Mouse (Mus musculus) midbrain, embryonic 12.5 days (tissue): ENCODE measurements at regions not wholly inside any gene's neighbourhood (a gene's known extent, or its start where the extent isn't known, plus 50 kb on each side); places are given as distances from the start of the nearest gene placed in this dataset.

Experiments
- ATAC-seq: fragments of 200-750 bp; cut with Nextera tagmentation; 2 replicates; pipeline ENCODE4 v1.8.0; 2017; ENCODE audit warnings: low read depth, moderate TSS enrichment, moderate library complexity; ENCODE audit not compliant: low FRiP score
- H3K27ac ChIP-seq: fragments of 300-500 bp; sonication (generic); replicated peaks from 2 replicates; pipeline ENCODE4 v1.5.1; 2016; ENCODE audit warnings: mild to moderate bottlenecking
- H3K27me3 ChIP-seq: fragments of 300-500 bp; sonication (generic); 2 replicates; pipeline ENCODE4 v1.6.1; 2016; ENCODE audit warnings: mild to moderate bottlenecking
- H3K36me3 ChIP-seq: fragments of 300-500 bp; sonication (generic); 2 replicates; pipeline ENCODE4 v1.6.1; 2016
- H3K4me1 ChIP-seq: fragments of 300-500 bp; sonication (generic); 2 replicates; pipeline ENCODE4 v1.6.1; 2016
- H3K4me2 ChIP-seq: fragments of 300-500 bp; sonication (generic); replicated peaks from 2 replicates; pipeline ENCODE4 v1.6.1; 2016; ENCODE audit warnings: mild to moderate bottlenecking, moderate library complexity
- H3K4me3 ChIP-seq: fragments of 300-500 bp; sonication (generic); 2 replicates; pipeline ENCODE4 v1.5.1; 2016; ENCODE audit warnings: mild to moderate bottlenecking
- H3K9ac ChIP-seq: fragments of 300-500 bp; sonication (generic); replicated peaks from 2 replicates; pipeline ENCODE4 v1.6.1; 2016; ENCODE audit warnings: mild to moderate bottlenecking, moderate library complexity
- H3K9me3 ChIP-seq: fragments of 300-500 bp; sonication (generic); 2 replicates; pipeline ENCODE4 v1.6.1; 2016; ENCODE audit warnings: mild to moderate bottlenecking
- WGBS: fragments of 180-500 bp; shearing (Covaris S2); methylation state at CpG from one replicate; pipeline ENCODE4 v1.1.7; 2016; 5-methylcytosine and 5-hydroxymethylcytosine counted together

- no peak overlapping the region for H3K4me3 ChIP-seq
- no peak overlapping the region for H3K9ac ChIP-seq
- H3K27ac ChIP-seq: no peak overlapping the region
- ATAC-seq: no peak
- H3K36me3 ChIP-seq: no peaks in the 10 kb centered on the region
- no peaks in the 10 kb centered on the region for H3K9me3 ChIP-seq
- H3K27me3 ChIP-seq: no peaks in the 10 kb centered on the region; the same call in 1 of the 2 replicates
- peaks cover 14% of the 10 kb centered on the region for H3K4me1 ChIP-seq
- 81% methylated on average over 3 of the region's 3 CpGs for WGBS
- H3K4me2 ChIP-seq: no peak overlapping the region
Measured at GRCm38 (mm10) chr12:25165650-25166049, 68.7 kb upstream of the Id2 start.

GRCm38 (mm10) chr12:25164724-25165123 is 67.8 kb upstream of the Id2 start:
- peaks cover 14% of the 10 kb centered on the region for H3K4me1 ChIP-seq
- no peaks in the 10 kb centered on the region for H3K9me3 ChIP-seq
- no peak overlapping the region for H3K4me2 ChIP-seq
- 91% methylated on average over 1 of the region's 1 CpGs for WGBS
- no peak for ATAC-seq
- no peaks in the 10 kb centered on the region; the same call in 1 of the 2 replicates for H3K27me3 ChIP-seq
- H3K36me3 ChIP-seq: no peaks in the 10 kb centered on the region
- H3K27ac ChIP-seq: no peak overlapping the region
- H3K4me3 ChIP-seq: no peak overlapping the region
- no peak overlapping the region for H3K9ac ChIP-seq

DNA sequence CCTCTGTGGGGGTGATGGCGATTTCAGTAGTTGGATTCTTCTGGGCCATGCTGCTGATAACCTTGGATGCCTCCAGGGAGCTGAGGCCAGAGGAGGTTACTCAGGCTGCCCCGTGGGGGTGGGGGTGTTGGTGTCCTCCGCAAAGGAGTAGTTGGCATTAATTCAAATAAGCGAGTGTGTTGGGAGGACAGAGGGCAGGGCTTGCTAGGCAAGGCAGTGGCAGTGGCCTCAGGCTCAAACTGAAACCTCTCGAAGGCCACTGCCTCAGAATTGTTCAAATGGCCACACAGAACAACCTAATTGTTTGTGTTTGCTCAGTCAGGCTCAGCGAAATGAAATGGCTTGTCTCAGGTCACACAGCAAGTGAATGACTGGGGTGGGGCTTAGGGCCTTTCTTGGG is 66.6 kb upstream of the Id2 start:
- Histone ChIP-seq H3K4me1 (peaks cover 14% of the 10 kb centered on the region), H3K9me3 (no peaks in the 10 kb centered on the region)

DNA sequence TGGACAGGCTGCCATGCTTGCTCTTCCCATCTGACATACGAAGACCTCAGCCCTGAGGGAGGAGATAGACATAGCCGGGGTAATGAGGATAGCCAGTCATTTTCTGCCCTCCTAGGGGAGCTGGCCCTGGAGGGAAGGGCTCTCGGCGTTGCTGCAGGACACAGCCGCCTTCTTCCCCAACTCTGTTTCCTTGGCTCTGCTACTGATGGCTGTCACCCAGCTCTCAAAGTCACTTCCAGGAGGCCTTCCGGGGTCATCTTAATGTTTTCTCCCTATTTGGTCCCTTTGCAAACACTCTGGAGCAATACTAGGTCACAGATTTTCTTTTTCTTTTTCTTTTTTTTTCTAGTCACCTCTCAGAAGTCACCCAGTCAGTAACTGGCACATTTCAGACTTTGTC is 65.9 kb upstream of the Id2 start:
- peaks cover 14% of the 10 kb centered on the region for H3K4me1 ChIP-seq
- WGBS: 83% methylated on average over 6 of the region's 6 CpGs

More for the DNA sequence above, 66.6 kb upstream of the Id2 start:
- 23% methylated on average over 6 of the region's 6 CpGs for WGBS
- Histone ChIP-seq H3K27ac (no peak overlapping the region), H3K9ac (no peak overlapping the region), H3K4me2 (no peak overlapping the region), H3K27me3 (no peaks in the 10 kb centered on the region; the same call in 1 of the 2 replicates), H3K36me3 (no peaks in the 10 kb centered on the region), H3K4me3 (no peak overlapping the region)
- no peak for ATAC-seq

DNA sequence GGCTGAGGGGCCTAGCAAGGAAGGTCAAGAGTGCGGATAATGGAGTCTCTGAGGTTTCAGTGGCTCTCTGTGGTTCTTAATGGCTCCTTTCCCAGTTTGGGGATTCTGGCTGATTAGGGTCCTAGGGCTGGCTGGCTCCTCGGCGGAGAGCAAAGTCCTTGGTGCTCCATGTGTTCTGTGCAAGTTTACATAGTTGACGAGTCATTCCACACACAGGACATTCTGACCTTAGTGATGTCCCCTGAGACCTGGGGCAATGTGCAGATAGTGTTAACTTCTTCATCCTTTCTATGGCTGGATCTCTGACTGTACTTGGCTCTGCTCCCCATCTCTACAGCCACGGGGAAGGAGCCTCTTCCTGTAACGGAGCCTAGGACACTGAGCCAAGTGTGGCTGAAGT is 65.0 kb upstream of the Id2 start:
- WGBS: 86% methylated on average over 6 of the region's 6 CpGs
- peaks cover 14% of the 10 kb centered on the region for H3K4me1 ChIP-seq
- no peak overlapping the region for H3K9ac ChIP-seq
- no peak overlapping the region for H3K4me2 ChIP-seq
- no peak overlapping the region for H3K27ac ChIP-seq
- no peaks in the 10 kb centered on the region for H3K9me3 ChIP-seq
- ATAC-seq: no peak
- no peaks in the 10 kb centered on the region; the same call in 1 of the 2 replicates for H3K27me3 ChIP-seq
- H3K4me3 ChIP-seq: no peak overlapping the region
- no peaks in the 10 kb centered on the region for H3K36me3 ChIP-seq

More for the DNA sequence above, 65.9 kb upstream of the Id2 start:
- Histone ChIP-seq H3K4me3 (no peak overlapping the region), H3K36me3 (no peaks in the 10 kb centered on the region), H3K9ac (no peak overlapping the region), H3K9me3 (no peaks in the 10 kb centered on the region), H3K27ac (no peak overlapping the region), H3K27me3 (no peaks in the 10 kb centered on the region; the same call in 1 of the 2 replicates), H3K4me2 (no peak overlapping the region)
- ATAC-seq: no peak

DNA sequence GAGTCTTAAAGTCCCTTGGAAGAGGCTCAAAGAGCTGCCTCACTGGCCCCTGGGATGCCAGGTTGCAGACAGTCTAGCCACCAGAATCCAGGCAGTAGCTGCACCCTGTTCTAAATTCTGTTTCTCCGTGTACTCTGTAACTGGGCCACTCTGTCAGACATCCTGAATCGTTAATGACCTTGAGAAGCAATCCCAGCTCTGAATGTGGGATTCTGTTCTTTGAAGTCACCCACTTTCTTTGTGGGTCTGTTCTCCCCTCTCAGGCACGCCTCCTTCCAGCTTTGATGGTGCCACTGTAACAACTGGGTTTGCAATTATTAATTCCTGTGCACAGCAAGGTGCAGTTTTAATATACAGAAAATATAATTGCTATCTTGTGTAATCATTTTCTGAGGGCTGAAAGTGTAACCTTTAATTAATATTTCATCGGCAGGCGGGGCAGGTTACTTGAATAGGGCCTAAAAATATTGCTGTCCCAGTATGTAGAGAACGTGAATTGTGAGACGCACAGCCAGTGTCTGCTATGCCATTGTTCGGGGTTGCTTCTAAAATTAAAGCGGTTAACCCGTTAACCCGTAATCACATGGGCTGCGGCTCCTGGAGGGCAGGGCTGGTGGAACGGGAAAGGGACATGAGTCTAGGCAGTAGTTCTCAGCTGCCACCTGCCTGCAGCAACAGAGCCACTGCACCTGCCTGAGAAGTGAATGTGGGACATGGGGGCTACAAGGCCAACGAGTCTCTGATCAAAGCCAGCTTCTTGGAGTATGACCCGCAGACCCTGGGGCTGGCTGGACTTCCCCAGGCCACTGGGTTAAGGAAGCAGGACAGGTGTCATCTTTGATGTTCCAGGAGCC is 64.3 kb upstream of the Id2 start:
- no peak overlapping the region for H3K27ac ChIP-seq
- H3K27me3 ChIP-seq: no peaks in the 10 kb centered on the region; the same call in 1 of the 2 replicates
- no peak overlapping the region for H3K9ac ChIP-seq
- no peak overlapping the region for H3K4me2 ChIP-seq
- WGBS: 79% methylated on average over 15 of the region's 15 CpGs
- no peaks in the 10 kb centered on the region for H3K36me3 ChIP-seq
- H3K4me3 ChIP-seq: no peak overlapping the region
- no peaks in the 10 kb centered on the region for H3K9me3 ChIP-seq
- peaks cover 14% of the 10 kb centered on the region for H3K4me1 ChIP-seq
- ATAC-seq: peak; percentile 19; the same call in 1 of the 2 replicates

DNA sequence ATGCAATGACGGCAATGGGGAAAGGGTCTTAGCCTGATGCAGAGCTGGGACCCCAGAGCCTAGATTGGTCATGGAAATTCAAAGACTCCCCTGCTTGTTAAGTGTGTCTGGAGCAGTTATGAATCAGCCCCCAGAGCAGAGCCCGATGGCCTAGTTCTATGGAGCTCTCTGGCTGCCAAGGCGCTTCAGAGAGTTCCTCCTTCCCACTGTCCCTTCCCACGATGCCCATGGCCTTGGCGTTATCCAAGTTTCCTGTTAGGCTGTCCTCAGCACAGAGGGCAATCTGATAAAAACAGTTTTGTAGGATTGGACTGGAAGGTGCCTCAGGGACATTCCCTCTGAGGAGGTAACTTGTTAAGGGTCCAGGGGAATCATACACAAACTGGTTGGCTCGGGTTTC is 62.2 kb upstream of the Id2 start:
- no peak overlapping the region for H3K27ac ChIP-seq
- H3K4me1 ChIP-seq: peaks cover 14% of the 10 kb centered on the region
- no peak for ATAC-seq
- no peak overlapping the region for H3K4me3 ChIP-seq
- H3K4me2 ChIP-seq: no peak overlapping the region
- 94% methylated on average over 6 of the region's 6 CpGs for WGBS
- H3K36me3 ChIP-seq: no peaks in the 10 kb centered on the region
- H3K9ac ChIP-seq: no peak overlapping the region
- no peaks in the 10 kb centered on the region for H3K27me3 ChIP-seq
- no peaks in the 10 kb centered on the region for H3K9me3 ChIP-seq

GRCm38 (mm10) chr12:25157238-25157637 is 60.3 kb upstream of the Id2 start:
- ATAC-seq: no peak
- WGBS: 89% methylated on average over 5 of the region's 5 CpGs

DNA sequence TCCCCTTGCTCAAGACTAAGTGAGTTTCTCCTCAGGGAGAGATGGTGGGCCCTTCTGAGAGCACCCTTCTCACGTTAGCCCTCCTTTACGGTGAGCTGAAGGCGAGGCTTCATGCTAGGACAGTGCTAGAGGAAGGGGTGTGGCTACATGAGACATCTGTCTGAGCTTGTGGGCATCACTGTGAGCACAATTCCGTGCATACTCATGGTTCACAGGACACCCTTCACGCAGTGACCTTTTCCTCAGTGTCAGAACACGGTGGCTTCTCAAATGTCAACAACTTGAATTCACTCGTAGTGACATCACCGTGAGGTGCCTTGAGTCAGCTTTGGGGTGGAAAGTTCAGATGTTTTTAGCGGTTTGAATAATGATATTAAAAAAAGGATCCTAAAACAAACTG is 58.5 kb upstream of the Id2 start:
- no peak overlapping the region for H3K27ac ChIP-seq
- no peak for ATAC-seq
- no peaks in the 10 kb centered on the region for H3K36me3 ChIP-seq
- 79% methylated on average over 9 of the region's 9 CpGs for WGBS
- no peak overlapping the region for H3K4me3 ChIP-seq
- no peaks in the 10 kb centered on the region for H3K27me3 ChIP-seq
- H3K4me2 ChIP-seq: no peak overlapping the region
- H3K9me3 ChIP-seq: no peaks in the 10 kb centered on the region
- no peaks in the 10 kb centered on the region for H3K4me1 ChIP-seq
- no peak overlapping the region for H3K9ac ChIP-seq

More at GRCm38 (mm10) chr12:25157238-25157637, 60.3 kb upstream of the Id2 start:
- Histone ChIP-seq H3K9ac (no peak overlapping the region), H3K36me3 (no peaks in the 10 kb centered on the region), H3K27ac (no peak overlapping the region), H3K4me1 (peaks cover 5% of the 10 kb centered on the region), H3K9me3 (no peaks in the 10 kb centered on the region), H3K4me3 (no peak overlapping the region), H3K27me3 (no peaks in the 10 kb centered on the region), H3K4me2 (no peak overlapping the region)

- H3K27ac ChIP-seq: no peak overlapping the region
- H3K27me3 ChIP-seq: peaks cover 6% of the 10 kb centered on the region; the same call in 1 of the 2 replicates
- H3K9ac ChIP-seq: no peak overlapping the region
- H3K4me3 ChIP-seq: no peak overlapping the region
- no peaks in the 10 kb centered on the region for H3K36me3 ChIP-seq
- H3K4me2 ChIP-seq: no peak overlapping the region
- no peaks in the 10 kb centered on the region for H3K9me3 ChIP-seq
- no peak for ATAC-seq
- 89% methylated on average over 6 of the region's 6 CpGs for WGBS
- H3K4me1 ChIP-seq: no peaks in the 10 kb centered on the region
Measured at GRCm38 (mm10) chr12:25148099-25148498, 51.2 kb upstream of the Id2 start.
